Mouse (Mus musculus) C2C12 (cell line): ENCODE results near the gene Ceacam9.
"Not testable (repeated sequence)": the region's sequence is repeated elsewhere in the genome, so short reads cannot be mapped to it uniquely, and the experiment has no call there.

Source experiments
- CTCF ChIP-seq: IDR thresholded peaks from one replicate; pipeline ENCODE4 v1.5.1; 2011; ENCODE audit not compliant: control insufficient read depth, insufficient read depth, insufficient read length
- MAX ChIP-seq: IDR thresholded peaks from one replicate; pipeline ENCODE4 v1.6.1; 2011; ENCODE audit warnings: mild to moderate bottlenecking, control low read depth
- MYOD1 ChIP-seq: IDR thresholded peaks from one replicate; pipeline ENCODE4 v1.6.1; 2011; ENCODE audit warnings: low read depth; ENCODE audit not compliant: control insufficient read depth, insufficient read length
- USF1 ChIP-seq: IDR thresholded peaks from one replicate; pipeline ENCODE4 v1.6.1; 2011; ENCODE audit warnings: low read depth, mild to moderate bottlenecking, control low read depth, moderate library complexity

GRCm38 (mm10) chr7:16716456-16717152 is 5.1 kb upstream of the Ceacam9 start:
- not testable (repeated sequence) for TF ChIP-seq MYOD1, CTCF, MAX, USF1
